Mouse (Mus musculus): ENCODE data around the gene Ugt1a6b. TPM values are rescaled to one million over a fixed set of nuclear protein-coding genes. Genes with fewer than 3 reads are reported as not detected.

Ugt1a6b gene
- total RNA-seq, 2 experiments from 2014 or later = 1.7 to 8.0 TPM

GRCm38 (mm10) chr1:88235894-88236415, 132.9 kb downstream of the Ugt1a6b start:
- no peak for DNase-seq (ENCODE audit: low spot score in 2 of 2)

GRCm38 (mm10) chr1:88237311-88237710, 134.3 kb downstream of the Ugt1a6b start:
- no peak for DNase-seq (ENCODE audit: low spot score in 2 of 2)

DNA sequence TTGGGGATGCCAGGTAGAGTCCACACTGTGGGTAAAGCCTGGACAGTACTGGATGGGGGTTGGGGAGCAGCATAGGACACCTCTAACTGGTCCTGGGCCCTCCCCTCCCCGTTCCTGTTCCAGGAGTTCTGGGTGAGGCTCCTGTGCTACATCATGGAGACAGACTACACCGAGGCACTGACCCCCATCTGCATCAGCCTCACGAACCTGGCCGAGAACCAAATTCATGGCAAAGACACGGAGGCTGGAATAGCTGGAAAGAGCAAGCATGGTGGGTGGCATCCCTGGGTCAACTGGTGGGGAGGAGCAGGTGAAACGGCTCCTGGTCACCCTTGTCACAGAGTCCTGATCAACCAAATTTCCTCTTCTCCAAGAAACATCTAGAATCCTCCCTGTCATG, 135.7 kb downstream of the Ugt1a6b start:
- no peak for DNase-seq (ENCODE audit: low spot score in 2 of 2)

DNA sequence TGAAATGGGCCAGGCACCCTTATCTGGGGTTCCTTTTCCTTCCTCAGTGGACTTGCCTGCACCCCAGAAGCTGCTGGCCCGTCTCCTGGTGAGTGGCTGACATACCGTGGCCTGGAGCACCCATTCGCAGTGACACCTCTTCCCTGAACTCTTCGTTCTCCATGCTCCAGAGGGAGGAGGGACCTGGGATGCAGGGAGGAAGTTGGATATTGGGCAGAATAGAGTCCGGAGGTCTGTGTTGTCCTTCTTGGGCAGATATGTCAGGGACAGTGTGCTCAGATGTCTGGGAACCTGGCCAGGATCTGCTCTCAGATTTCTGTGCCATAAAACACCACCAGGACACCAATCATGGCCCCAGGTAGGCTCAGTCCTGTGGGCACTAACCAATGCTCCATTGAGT, 137.0 kb downstream of the Ugt1a6b start:
- no peak for DNase-seq (ENCODE audit: low spot score in 2 of 2)

GRCm38 (mm10) chr1:88240579-88240978, 137.5 kb downstream of the Ugt1a6b start:
- no peak for DNase-seq (ENCODE audit: low spot score in 2 of 2)

DNA sequence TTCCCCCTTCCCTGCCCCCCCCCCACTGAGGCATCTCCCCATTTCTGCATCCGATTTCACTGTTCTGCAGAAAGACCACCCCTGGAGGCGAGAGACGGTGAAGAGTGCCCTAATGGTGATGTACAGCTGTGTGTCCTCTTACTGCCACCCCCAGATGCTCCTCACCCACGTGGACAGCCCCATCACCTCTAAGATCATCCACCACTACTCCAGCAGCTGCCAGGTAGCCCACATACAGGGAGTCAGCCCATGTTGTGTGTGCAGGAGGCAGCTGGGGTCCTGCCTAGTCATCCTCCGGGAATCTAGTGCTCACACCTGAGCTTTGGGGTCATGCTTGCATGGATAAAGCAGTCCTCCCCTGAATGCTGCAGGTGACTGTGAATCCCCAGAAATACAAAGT, 140.8 kb downstream of the Ugt1a6b start:
- no peak for DNase-seq (ENCODE audit: low spot score in 2 of 2)

- no peak for DNase-seq (ENCODE audit: low spot score in 2 of 2)
These were observed 142.8 kb downstream of the Ugt1a6b start for GRCm38 (mm10) chr1:88245881-88246280.

- DNase-seq (ENCODE audit: low spot score in 2 of 2) = no peak
These were observed 143.3 kb downstream of the Ugt1a6b start for GRCm38 (mm10) chr1:88246386-88246785.

- DNase-seq (ENCODE audit: low spot score in 2 of 2) = no peak
These were observed 144.6 kb downstream of the Ugt1a6b start for GRCm38 (mm10) chr1:88247660-88248059.

GRCm38 (mm10) chr1:88248658-88249057, 145.6 kb downstream of the Ugt1a6b start:
- DNase-seq (ENCODE audit: low spot score in 2 of 2) = no peak

DNA sequence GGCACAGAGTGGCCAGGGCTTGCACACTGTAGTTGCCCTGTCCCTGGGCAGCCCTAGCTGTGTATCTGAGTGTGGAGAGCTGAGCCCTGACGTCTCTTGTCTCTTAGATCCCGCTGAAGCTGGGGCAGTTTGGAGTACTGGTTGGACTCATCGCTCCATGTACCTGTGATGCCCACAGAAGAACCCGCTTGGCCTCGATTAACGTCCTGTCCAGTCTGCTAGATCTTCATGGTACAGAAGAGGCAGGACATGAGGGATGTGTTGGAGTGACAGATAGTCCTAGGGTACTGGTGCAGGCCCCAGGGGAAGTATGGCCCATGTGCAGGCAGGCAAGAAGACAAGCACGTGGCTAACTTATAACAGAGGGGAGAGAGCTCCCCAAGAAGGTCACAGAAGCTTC, 146.5 kb downstream of the Ugt1a6b start:
- no peak for DNase-seq (ENCODE audit: low spot score in 2 of 2)

DNA sequence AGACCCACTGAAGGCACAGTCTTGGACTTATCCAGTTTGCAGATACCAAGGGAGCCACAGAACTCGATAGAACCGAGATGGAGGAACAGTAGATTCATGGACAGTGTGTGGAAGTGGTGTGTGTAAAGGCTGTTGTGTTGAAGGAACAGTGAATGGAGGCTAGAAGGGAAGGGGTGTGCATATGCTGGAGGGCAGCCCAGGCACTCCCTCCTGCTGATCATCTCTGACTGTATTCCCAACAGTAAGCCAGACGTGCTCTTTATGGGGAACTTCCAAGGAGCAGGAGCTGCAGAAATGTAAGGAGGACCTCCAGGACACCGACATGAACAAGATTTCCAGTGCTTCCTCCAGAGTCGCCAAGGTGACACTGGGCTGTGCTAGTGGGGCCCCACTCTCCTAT, 147.0 kb downstream of the Ugt1a6b start:
- DNase-seq (ENCODE audit: low spot score in 2 of 2) = no peak

GRCm38 (mm10) chr1:88253106-88253505, 150.1 kb downstream of the Ugt1a6b start:
- no peak for DNase-seq (ENCODE audit: low spot score in 2 of 2)

DNA sequence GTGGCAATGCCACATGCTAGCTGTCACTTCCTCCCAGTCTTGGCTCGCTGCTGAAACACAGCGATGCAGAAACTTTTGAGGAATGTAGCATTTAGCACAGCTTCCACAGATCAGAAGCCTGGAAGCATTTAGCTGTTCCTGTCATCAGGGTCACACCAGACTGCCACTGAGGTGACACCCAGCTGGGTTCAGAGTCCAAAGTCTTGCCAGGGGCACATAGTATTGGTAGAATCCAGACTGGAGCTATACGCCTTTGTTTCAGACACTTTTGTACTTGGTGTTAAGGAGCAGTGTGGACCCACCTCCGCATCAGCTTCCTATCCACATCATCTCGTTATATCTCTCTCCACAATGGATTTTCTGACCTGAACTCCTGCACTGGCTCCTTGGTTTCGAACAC, 150.5 kb downstream of the Ugt1a6b start:
- no peak for DNase-seq (ENCODE audit: low spot score in 2 of 2)

GRCm38 (mm10) chr1:88254793-88255465, 151.9 kb downstream of the Ugt1a6b start:
- no peak for DNase-seq (ENCODE audit: low spot score in 2 of 2)

DNA sequence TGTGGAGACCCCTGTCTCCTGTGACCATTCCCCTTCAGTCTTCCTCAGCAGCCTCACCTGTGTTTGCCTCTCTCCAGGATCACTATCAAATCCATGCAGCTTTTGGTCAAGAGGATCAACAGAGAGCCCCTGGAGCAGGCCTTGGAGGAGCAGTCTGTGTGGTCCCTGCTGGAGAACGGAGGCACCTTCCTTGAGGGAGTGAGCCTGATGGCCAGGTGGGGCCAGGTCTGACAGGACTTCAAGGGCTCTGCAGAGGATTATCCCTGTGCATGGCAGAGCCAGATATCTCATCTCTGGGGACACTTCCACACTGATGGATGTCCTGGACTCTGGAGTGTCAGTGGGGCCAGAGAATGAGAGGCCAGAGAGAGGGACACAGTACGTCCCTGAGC, 152.4 kb downstream of the Ugt1a6b start:
- no peak for DNase-seq (ENCODE audit: low spot score in 2 of 2)

DNA sequence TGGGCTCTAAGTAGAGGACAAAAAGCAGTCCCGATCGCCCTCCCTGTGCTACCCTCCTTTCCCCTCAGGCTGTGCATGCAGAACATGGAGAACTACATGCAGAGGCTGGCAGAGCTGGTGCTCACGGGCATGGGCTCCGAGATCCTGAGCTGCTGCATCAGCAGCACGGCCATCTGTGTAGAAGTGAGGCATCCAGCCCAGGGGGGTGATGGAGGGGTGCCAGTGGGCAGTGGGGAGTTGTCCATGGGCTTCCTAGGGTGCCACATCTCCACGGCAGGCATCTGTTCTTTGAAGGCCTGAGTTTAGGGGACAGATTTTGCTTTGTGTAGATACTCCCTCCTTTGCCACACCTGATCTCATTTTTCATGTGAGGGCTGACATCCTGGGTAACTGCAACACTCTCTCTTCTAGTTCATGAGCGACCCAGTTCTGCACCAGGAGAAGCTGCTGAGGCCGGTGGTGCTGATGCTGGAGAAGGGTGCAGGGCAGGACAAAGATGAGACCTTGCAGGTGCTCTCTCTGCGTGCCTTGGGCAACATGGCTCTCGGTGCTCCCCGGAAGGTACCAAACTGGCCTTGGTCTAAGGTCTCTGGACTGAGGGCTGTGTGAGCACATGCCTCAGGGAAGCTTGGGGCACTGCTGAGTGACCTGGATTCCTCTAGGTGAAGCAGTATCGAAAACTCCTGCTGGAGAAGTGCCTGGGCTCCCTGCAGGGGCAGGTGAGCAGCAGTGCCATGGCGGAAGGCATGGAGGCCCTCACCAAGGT, 153.1 kb downstream of the Ugt1a6b start:
- DNase-seq (ENCODE audit: low spot score in 2 of 2) = no peak

GRCm38 (mm10) chr1:88256886-88257663, 154.0 kb downstream of the Ugt1a6b start:
- no peak for DNase-seq (ENCODE audit: low spot score in 2 of 2)

GRCm38 (mm10) chr1:88257681-88258080, 154.6 kb downstream of the Ugt1a6b start:
- no peak for DNase-seq (ENCODE audit: low spot score in 2 of 2)

GRCm38 (mm10) chr1:88258361-88258760, 155.3 kb downstream of the Ugt1a6b start:
- DNase-seq (ENCODE audit: low spot score in 2 of 2) = no peak

- no peak for DNase-seq (ENCODE audit: low spot score in 2 of 2)
These were observed 156.0 kb downstream of the Ugt1a6b start for GRCm38 (mm10) chr1:88258881-88259642.

Measured in adrenal gland, postnatal 4 days (tissue).